Mouse (Mus musculus): ENCODE data around the gene Cyp51.
A peak's percentile ranks its signal among the peaks of the same experiment; 100 is the strongest.
"Not testable (repeated sequence)": the region's sequence is repeated elsewhere in the genome, so short reads cannot be mapped to it uniquely, and the experiment has no call there.

The Cyp51 gene

DNA sequence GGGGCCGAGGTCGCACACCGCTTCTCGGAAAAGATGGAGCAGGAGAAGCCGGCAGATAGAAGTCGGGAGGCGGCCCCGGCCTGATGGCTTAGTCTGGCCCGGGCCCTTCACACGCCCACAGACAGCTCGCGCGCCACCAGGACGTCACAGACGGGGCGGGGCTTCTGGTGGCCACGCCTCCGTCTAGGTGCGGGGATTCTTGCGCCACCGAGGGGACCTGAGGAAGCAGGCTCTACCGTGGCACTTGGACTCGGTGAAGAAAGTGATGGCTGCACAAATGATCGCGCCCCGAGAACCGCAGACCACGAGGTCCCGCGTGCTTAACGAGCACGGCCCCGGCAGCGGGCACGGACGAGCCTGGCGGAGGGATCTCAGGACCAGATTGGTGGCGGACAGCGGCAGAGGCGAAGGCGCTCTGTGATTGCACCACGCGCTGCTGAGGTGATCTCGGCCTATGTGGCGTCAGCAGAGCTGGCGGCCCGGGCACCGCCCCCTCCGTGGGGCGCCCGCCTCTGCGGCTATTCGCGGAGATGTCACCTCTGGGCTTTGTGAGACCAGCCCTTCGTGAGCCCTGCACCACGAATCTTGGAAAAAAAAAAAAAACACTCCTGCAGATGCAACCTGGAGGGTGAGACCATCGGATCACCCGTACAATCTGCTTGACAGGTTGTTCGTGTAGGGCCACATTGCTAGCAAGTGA is at the start of gene Cyp51:
Gene Cyp51, minus strand, starts transcription at position 406 of the 700 bp plus-strand sequence.
- peak; percentile 90 for DNase-seq

GRCm38 (mm10) chr5:4112570-4113098 is 8.1 kb upstream of the Cyp51 start:
- DNase-seq, result no peak

GRCm38 (mm10) chr5:4107056-4107455 is 2.5 kb upstream of the Cyp51 start:
- not testable (repeated sequence) for DNase-seq

DNA sequence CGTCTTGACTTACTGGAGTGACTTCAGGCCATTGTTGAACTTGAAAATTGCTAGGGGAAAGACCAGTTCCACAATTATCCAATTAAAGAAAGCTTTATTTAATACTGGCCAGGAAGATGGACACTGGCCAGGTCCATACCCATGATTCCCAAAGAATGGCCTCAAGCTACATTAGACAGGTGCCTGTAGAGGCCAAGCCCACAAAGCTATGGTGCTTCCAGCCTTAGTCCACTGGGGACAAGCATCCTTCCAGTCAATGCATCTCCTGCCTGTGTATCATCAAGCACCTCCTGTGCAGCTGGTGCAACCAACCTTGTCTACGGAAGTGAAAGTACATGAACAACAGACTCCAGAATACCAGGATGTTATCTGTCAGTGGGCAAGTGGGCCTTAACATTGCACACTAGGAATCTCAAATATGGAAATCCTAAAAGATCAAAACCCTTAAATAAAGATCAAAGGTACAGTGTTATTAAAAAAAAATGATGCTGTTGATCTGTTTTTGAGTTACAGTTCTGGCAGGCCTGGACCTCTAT is 1.2 kb upstream of the Cyp51 start:
- DNase-seq, result no peak

- no peak for DNase-seq
Measured at GRCm38 (mm10) chr5:4103626-4104340, 763 bp downstream of the Cyp51 start.

- no peak for DNase-seq
Measured at GRCm38 (mm10) chr5:4101770-4102169, 2.8 kb downstream of the Cyp51 start.

GRCm38 (mm10) chr5:4101031-4101430 is 3.5 kb downstream of the Cyp51 start:
- no peak for DNase-seq

DNA sequence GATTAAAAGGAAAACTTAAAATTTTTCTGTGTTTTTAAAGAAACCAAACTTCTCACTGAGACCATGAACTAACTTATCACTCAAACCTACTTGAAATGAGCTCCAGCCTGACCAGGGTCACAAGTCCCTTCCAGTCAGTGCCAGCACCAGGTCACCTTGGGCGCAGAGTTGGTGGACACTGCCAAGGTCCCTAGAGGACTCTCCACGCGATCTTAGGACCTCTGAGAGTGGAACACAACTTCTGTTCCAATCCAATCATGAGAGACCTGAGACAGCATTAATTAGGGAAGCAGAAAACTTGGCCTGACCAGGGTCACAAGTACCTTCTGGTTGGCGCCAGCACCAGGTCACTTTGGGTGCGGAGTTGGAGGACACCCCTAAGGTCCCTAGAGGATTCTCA is 10.1 kb downstream of the Cyp51 start:
- DNase-seq, result no peak

DNA sequence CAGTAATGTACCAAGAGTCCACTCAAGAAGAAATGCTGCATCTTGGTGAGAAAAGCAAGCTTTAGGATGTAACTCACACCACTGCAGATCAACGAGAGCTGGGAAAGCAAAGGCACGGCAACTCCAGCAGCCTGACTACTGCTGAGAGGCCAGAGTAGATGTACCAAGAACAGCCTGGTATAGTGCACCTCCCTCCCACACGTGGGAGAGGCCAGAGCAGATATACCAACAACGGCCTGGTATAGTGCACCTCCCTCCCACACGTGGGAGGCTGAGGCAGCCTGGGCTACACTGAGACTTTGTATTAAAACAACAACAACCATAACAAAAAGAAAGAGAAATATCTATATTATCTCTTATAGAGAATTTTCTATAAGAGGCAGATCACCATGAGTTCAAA is 16.4 kb downstream of the Cyp51 start:
- no peak for DNase-seq

GRCm38 (mm10) chr5:4086309-4086708 is 18.2 kb downstream of the Cyp51 start:
- DNase-seq, result no peak

DNA sequence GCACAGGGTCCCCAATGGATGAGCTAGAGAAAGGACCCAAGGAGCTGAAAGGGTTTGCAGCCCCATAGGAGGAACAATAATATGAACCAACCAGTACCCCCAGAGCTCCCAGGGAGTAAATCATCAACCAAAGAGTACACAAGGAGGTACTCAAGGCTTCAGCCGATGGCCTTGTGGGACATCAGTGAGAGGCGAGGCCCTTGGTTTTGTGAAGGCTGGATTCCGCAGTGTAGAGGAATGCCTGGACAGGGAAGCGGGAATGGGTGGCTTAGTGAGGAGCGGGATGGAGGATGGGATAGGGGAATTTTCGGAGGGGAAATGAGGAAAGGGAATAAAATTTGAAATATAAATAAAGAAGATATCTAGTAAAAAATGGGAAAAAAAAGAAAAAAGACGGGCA is 19.6 kb downstream of the Cyp51 start:
- DNase-seq, result no peak

DNA sequence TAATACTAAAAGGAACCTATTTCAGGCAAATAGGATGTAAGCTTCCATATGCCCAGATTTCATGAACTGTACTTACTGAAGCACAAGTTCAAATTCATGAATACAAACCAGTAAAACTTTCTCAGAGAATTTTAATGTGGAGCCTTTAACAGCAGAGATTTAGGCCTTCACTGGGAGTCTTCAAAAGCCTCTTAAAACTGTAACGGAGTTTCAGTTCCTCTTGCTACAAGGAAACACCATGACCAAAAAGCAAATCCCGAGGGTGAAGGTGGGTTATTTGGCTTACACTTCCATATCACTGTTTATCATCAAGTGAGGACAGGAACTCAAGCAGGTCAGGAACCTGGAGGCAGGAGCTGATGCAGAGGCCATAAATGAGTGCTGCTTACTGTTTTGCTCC is 23.0 kb downstream of the Cyp51 start:
- DNase-seq, result no peak

DNA sequence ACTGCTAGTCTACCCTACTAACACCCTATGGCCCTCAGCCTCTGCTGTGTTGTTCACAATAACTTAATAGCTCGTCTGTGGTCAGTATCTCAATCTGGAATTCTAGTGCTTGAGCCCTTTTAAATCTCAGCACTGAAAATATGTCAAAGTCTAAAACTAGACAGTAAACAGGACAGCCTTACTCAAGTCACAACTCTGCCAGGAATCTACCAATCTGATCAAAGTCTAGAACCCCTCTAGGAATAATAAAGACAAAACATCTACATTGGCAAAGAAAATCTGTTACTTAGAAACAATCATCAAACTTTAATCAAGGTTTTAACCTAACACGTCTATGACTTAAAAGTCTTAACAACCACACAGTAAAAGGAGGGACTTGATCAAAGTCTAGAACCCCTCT is 23.7 kb downstream of the Cyp51 start:
- no peak for DNase-seq

GRCm38 (mm10) chr5:4079086-4079485 is 25.5 kb downstream of the Cyp51 start:
- DNase-seq, result no peak

DNA sequence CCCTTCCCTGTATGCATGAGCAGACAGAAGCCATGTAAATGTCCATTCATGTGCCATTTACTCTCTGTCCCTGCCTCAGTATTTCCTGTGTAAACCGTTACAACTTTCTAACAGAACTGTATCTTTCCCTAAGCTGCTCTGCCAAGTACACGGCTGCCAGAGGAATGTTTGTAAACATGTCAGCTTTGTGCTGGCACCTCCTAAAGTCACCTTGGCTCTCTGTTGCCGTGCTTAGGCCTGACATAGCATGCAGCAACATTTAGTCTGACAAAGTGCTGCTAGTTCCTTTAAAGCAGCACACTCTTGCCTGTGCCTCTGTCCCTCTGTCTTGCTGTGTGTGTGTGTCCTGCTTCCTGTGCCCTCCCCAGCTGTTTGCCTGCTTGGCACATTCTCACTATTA is 37.3 kb downstream of the Cyp51 start:
- no peak for DNase-seq

GRCm38 (mm10) chr5:4066476-4067115 is 38.0 kb downstream of the Cyp51 start:
- no peak for DNase-seq

DNA sequence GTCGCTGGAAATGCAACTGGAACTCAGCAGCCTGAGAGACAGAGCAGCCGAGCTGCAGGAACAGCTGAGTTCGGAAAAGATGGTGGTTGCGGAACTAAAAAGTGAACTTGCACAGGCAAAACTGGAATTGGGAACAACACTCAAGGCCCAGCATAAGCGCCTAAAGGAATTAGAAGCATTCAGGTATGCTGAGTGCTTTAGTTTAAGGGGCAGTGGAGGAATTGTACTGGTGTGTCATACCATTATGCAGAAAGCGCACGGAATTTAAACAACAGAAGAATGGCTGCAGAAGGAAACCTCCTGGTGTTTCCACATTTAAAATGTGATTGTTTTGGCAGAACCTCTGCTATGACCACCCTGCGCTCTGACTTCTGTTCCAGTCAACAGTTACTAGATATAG is 44.2 kb downstream of the Cyp51 start:
- no peak for DNase-seq

DNA sequence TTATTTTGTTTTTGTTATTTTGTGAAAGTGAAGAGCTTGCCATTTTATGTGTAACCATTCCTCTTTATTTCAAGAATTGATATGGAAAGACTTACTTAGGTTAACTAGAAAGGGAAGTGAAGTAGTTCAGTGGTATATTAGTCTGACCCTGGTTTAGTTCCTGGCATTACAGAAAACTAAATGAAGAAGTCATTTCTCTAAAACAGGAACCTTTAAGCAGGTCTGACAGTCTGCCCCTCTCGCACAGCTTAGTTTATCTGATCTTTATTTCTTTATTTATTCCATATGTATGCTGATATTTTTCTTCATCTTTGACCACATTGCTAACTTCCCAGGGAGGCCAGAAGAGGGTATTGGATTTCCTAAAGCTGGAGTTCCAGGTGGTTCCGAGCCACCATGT is 63.6 kb downstream of the Cyp51 start:
- DNase-seq, result no peak

DNA sequence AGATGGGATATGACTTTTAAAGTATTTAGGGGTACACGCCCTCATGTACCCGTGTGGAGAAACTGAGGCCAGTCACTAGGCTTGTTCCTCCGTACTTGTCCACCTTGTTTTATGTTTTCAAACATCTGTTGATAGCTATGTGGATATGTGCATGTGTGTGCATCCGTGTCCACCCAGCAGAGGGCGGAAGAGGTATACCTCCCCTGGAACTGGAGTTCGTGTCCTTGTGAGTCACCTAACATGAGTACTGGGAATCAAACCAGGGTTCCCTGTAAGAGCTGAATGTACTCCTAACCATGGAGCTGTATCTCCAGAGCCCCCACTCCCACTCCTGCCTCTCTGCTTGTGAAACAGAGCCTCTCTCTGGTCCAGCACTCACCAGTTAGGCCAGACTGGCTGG is 64.2 kb downstream of the Cyp51 start:
- DNase-seq, result peak; percentile 23

DNA sequence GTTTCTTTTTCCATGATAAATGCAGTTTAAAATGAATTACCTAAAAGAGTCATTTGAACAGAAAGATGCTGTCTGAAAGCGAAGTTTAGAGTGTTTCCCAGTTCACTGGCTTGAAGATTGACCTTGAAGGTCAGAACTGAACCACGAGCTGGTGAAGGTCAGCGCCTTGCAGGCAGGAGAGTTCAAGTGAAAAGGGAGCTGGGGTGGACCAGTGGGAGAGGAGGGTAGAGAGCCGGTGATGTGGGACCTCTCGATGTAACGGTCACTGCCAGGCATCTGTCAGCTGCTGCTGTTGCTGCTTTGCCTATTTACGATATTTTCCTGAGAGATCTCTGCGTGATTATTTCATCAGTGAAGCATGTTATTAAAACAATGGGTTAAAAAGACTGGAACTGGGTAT is 65.2 kb downstream of the Cyp51 start:
- no peak for DNase-seq

- DNase-seq, result no peak
Measured at GRCm38 (mm10) chr5:4036686-4037085, 67.9 kb downstream of the Cyp51 start.

DNA sequence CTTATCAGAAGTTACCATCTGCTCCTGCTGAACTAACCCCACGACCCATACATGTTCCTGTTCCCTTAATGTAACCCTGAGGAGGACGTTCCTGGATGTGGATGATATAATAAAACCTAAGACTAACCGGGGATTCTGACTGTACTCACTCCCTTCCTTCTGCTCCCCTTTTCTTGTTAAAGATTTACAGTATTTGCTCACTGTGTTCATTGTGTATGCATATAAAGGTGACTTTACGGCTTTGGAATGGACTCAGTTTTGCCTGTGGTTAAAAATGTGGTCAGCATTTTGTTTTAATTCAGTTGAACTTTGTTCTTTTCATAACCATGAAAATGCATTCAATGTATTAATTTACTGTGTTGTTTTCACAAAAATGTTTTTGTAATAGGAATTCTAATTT is 72.7 kb downstream of the Cyp51 start:
- DNase-seq, result no peak

All from thymus, postnatal 14 days (tissue).